Mouse (Mus musculus): ENCODE measurements at regions not wholly inside any gene's neighbourhood (a gene's known extent, or its start where the extent isn't known, plus 50 kb on each side); places are given as distances from the start of the nearest gene placed in this dataset.

GRCm38 (mm10) chr19:59579676-59580075 lies 121.5 kb downstream of the Emx2 start:
- TF ChIP-seq CTCF (IDR thresholded peaks at IDR 0.05 in 2 of 3, conservative IDR thresholded peaks at IDR 0.05 in 1 of 3; ENCODE audit: control insufficient read depth in 1 of 3, insufficient read depth in 1 of 3, low read depth in 2 of 3, low read length in 3 of 3, poor library complexity in 1 of 3, severe bottlenecking in 1 of 3) (no peak), MEF2A (IDR thresholded peaks at IDR 0.05; ENCODE audit: extremely low read depth, insufficient replicate concordance, low read depth, low read length, poor library complexity, severe bottlenecking) (no peak), USF2 (IDR thresholded peaks at IDR 0.05; ENCODE audit: borderline replicate concordance in 1 of 2, insufficient read depth in 1 of 2, low read depth in 1 of 2, low read length in 2 of 2) (no peak), POLR2A (IDR thresholded peaks at IDR 0.05; ENCODE audit: control insufficient read depth in 1 of 2, insufficient read depth in 1 of 2, low read depth in 1 of 2, low read length in 2 of 2, poor library complexity in 1 of 2) (no peak), TBP (IDR thresholded peaks at IDR 0.05; ENCODE audit: low read depth, low read length) (no peak), EP300 (IDR thresholded peaks at IDR 0.05; ENCODE audit: low read depth in 1 of 2, low read length in 2 of 2) (no peak), TAL1 (IDR thresholded peaks at IDR 0.05; ENCODE audit: low read length) (no peak), KAT2A (conservative IDR thresholded peaks at IDR 0.05; ENCODE audit: low read depth, low read length) (no peak), NRF1 (IDR thresholded peaks at IDR 0.05; ENCODE audit: insufficient read depth, low read depth, low read length, poor library complexity, severe bottlenecking) (no peak), GATA1 (IDR thresholded peaks at IDR 0.05; ENCODE audit: low read depth, low read length) (no peak), ZC3H11A (IDR thresholded peaks at IDR 0.05; ENCODE audit: low read depth, low read length) (no peak), E2F4 (IDR thresholded peaks at IDR 0.05; ENCODE audit: borderline replicate concordance, low read depth, low read length) (no peak)
